Mouse (Mus musculus) mature B cell (primary cell): ENCODE data around the gene Tango2.

Source experiments
- in situ Hi-C: fragments of 300-500 bp; cut with MboI; formaldehyde crosslinking; loops from 2 replicates; pipeline ENCODE4 v1.14.3; 2019

The Tango2 gene

DNA sequence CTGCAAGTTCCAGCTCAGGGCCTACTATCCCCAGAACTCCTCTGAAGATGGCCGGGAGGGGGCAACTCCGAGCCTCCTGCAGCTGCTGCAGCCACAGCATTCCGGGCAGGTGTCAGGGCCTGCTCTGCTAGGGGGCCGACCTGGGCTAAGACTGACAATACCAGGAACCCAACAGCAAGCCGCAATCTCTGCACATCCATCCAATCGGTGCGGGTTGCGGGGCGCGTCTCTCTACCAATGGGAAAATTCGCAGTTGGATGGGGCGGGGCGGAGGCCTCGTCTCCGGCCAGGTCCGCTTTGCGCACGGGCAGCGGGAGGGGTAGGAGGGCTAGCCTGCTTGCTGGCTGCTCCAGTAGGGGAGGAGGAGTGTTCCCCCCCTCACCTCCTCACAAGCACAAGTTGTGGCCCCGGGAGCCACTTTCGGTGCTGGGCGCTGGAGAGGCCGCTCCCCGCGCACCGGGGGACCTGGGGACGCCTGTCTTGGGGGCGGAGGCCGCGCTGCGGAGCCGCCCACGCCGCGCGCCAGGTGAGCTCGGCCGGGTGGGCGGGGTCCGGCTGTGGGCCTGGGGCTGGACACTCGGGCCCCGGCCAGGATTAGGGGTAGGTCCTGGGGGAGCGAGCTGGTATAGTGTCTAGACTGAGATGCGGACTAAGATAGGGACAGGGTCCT lies at the start of gene Tango2, which contains the start of gene Arvcf:
TSS of gene Tango2 (minus strand) at position 173 of the 670 bp plus-strand sequence.
TSS of gene Arvcf (plus strand) at position 252 of the 670 bp plus-strand sequence.
- in situ Hi-C loops: no loop called here

DNA sequence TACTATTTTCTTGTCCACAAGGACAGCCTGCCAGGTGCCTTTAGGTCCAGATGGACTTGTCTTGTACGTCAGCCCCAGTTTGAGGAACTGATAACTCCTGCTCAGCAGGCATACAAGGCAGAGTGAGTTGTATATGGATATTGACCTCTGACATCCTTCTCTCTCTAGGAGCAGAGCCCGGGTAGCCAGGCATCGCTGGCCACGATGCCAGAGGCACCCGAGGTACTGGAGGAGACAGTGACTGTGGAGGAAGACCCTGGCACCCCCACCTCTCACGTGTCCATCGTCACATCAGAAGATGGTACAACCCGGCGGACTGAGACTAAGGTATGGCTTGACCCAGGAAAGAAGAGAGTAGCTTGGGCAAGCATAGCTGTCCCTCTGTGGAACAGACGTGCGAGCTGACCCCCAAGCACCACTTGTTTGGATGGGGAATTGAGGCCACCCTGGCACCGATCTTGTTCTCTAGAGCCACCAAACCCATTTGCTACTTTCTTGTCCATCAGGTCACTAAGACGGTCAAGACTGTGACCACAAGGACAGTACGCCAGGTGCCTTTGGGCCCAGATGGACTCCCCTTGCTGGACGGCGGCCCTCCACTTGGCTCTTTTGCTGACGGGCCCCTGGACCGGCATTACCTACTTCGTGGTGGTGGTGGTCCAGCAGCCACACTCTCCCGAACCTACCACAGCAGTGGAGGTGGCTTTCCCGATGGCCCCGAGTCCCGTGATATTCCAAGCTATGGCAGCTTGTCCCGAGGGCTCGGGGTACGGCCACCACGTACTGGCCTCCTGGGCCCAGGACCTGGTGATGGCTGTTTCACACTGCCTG lies 49.1 kb upstream of the Tango2 start:
- in situ Hi-C loops: no loop called here

DNA sequence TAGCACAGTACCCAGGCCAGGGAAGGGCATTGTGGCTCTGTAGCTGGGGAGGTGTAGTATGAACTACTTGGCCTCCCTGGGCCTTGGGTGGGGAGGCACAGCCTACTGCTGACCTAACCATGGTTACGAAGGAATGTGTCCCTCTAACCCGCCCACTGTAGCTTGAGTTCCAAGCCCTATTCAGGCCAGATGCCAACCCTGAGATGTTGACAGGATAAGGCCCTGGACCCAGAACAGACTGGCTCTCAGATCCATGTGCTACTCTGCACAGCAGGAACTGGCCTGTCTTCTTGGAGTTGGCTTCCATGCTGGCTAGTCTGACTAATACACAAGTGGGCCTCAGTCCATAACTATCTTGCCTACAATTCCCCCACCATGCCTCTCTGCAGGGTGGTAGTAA lies 48.3 kb upstream of the Tango2 start:
- in situ Hi-C loops: no loop called here

- in situ Hi-C loops: no loop called here
These were observed 47.7 kb upstream of the Tango2 start for GRCm38 (mm10) chr16:18395620-18396036.

DNA sequence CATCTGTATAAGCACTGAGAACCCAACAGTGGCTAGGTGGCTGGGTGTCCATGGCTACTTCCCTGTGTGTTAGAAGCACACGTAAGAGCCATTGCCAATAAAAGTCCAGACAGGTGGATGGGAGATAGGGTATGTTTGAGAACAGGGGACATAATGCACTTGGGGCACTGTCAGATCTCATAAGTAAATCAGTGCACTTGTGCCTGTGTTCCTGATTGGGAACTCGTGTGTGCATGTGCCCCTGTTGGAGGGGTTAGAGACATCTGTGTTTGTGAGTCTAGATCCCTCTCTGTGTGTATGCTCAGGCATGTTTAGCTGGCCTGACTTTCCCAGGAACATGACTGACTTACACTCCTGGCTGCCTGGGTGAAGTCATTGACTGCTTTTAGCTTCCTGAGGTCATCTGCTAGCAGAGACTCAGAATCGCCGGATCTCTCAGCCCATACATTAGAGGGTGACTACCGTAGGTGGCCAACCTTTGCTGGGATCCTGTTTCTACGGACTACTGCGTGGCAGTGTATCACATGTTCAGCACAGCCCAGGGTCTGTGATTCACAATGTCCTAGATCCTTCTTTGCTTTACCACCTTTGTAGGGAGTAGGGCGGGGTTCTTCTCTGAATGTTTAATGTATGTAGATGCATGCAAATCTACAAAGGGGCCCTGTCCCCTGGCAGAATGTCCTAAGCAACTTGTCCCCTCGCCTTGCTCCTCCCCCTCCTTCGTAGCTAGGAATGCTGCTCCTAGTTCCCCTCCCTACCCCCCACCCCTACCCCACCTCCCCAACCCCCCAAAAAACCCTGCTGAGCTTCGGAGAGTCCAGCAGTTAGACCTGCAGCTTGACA lies 47.1 kb upstream of the Tango2 start:
- in situ Hi-C loops: no loop called here

DNA sequence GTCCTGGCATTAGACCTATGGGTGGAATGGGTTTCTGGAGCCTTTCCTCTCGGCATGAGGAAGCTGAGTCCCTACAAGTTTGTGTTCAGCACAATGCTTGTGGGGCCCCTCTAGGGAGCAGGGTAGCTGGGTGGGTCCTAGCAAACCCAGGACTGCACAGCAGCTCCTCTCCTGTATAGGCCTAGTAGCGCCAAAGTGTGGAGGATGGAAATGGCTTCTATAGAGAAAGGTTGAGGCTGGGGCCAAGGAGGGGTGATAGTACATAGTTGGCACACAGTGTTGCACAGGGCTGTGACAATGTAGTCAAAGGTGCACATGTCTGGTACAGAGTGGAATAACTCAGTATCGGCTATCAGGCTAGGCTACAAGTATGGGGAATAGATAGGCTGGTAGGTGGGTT lies 46.2 kb upstream of the Tango2 start:
- in situ Hi-C loops: no loop called here

- in situ Hi-C loops: no loop called here
These were observed 45.7 kb upstream of the Tango2 start for GRCm38 (mm10) chr16:18393595-18393994.

DNA sequence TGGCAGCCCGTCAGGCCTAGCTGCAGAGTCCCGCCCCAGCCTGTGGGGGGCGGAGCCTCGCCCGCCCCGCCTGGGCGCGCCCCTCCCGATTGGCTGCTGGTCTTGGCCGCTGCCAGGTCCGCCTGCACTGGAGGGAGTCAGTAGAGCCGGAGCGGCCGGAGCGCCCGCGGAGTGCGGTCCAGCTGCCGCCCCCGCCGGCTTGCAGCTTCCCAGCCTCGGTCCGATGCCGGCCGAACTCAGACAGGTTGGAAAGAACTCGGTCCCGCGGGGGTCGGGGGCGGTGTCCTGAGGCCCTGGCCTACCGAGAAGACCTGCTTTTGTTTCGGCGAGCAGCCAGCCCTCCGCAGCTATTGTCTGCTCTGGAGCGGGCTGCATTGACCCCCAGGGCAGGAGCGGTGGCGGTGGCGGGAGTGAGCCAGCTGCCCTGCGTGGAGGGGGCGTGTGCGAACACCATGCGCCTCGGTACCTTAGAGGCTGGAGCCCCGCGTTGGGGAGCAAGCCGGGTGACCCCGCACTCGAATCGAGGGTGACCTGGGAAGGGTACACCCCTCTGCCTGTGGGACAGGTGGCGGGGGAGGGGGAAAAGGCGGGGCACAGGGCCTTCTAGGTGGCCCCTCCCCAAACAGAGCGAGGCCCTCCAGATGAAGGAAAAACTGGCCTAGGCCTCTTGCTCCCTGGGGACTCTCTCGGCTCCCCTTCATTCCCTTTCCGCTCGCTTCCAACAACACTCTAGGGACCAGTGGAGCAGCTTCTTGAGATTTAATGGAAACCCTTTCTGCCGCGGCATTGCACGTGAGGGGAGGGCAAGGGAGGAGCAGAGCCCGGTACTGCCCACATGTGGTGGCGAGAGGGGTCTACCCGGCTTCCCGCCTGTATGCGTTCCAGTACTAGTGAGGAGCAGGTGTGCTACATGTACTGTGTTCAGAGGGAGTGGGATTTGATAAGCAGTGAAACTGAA lies 44.8 kb upstream of the Tango2 start:
- in situ Hi-C loops: no loop called here

DNA sequence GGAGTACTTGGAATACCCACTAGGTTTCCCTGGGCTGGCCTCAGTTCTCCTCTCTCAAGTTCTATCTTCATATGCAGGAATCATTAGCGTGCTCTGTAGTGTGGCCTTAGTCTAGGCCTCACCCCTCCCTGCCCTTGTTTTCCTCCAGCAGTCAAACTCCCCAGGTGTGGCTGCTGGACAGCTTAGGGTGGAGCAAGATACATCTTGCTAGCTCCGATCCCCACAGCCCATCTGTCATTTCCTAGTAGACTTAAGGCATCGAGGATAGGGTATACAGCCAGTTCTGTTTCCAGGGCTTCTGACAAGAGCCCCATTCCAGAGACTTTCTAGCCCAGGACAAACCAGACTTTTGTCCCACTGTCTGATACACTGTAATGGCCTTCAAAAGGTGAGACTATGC lies 43.8 kb upstream of the Tango2 start:
- in situ Hi-C loops: no loop called here

DNA sequence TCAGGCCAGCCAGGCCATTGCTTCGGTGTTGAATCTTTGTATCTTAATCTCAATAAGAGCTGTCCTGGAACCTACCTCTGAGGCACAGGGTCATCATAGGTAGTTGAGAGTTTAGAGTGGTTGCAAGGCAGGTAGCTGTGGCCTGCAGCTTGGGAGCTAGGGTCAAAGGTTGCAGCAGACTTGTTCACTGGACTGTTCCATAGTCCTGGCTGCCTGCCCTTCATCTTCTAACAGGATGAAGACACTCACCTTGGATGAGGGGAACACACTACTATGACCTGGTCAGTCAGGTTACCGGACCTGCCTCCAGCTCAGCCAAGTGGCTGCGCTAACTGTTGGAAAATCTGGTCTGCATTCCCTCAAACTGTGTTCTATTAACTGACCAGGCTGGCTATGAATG lies 43.2 kb upstream of the Tango2 start:
- in situ Hi-C loops: no loop called here

- in situ Hi-C loops: no loop called here
These were observed 42.5 kb upstream of the Tango2 start for GRCm38 (mm10) chr16:18390399-18390798.

DNA sequence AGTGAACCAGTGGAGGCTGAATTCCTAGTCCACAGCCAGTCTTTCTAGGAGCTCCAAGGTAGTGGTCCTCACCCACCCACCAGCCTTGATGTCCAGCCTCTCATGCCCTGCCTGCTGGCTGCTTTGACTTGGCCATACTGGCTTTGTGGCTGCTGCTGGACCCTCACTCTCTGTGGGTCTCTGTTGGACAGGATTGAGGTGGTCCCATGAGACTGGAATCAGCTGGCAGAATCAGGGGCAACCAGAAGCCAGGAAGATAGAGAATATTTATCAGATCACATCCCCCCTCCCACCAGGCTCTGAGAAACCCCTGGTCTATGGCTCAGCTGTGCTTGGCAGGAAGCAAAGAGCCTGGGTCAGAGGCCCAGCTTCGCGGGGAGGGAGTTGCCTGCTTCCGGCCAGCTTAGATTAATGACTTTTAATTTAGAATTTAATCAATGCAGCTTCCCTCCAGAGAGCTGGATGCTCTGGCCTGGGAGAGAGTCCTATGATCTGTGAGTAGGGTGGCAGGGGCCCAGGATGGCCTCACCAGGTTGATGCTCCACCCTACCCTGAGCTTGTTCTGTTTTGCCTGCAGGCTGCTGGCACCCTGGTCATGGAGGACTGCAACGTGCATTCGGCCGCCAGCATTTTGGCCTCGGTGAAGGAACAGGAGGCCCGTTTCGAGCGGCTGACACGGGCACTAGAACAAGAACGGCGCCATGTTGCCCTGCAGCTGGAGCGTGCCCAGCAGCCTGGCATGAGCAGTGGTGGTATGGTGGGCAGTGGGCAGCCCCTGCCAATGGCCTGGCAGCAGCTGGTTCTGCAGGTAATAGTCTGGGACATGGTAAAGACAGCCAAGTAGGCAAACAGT lies 40.9 kb upstream of the Tango2 start:
- in situ Hi-C loops: no loop called here

- in situ Hi-C loops: no loop called here
These were observed 40.0 kb upstream of the Tango2 start for GRCm38 (mm10) chr16:18387704-18388582.

DNA sequence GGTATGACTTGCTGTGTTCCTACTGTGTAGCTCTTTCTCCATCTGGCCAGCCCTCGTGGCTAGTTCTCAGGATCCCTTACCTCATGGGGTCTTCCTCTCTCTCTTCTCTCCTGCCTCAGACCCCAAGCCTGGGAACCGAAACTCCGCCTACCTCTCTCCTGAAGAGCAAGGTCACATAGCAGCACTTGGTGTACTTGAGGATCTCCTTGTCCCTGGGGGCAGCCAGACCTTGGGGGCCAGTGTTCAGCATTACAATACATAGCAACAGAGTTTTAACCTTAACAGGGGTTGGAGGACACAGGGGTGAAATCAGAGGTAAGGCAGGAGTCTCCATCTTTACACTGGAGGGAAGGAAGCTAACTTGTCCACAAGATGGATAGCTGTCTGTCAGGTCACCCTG lies 39.1 kb upstream of the Tango2 start:
- in situ Hi-C loops: no loop called here

DNA sequence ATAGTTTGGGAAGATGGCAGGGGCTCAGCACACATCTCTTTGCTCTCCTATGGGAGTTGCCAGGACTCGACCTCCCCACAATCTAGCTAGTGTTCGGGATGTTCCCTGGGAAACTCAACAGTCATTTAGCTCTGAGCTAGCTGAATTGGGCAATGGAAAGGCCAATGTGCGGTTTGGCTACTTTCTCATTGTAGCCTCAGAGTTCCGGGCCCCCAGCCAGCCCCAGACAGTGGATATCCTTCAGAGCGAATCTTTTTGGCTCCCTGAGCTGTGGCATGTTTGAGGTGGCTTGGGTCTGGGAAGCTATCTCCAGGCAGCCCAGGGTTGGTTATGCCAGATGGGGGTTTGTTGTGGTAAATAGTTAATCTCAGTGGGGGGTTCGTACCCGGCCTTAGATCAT lies 38.5 kb upstream of the Tango2 start:
- in situ Hi-C loops: no loop called here

GRCm38 (mm10) chr16:18385411-18385810 lies 37.5 kb upstream of the Tango2 start:
- in situ Hi-C loops: no loop called here

- in situ Hi-C loops: no loop called here
These were observed 36.8 kb upstream of the Tango2 start for GRCm38 (mm10) chr16:18384659-18385058.

DNA sequence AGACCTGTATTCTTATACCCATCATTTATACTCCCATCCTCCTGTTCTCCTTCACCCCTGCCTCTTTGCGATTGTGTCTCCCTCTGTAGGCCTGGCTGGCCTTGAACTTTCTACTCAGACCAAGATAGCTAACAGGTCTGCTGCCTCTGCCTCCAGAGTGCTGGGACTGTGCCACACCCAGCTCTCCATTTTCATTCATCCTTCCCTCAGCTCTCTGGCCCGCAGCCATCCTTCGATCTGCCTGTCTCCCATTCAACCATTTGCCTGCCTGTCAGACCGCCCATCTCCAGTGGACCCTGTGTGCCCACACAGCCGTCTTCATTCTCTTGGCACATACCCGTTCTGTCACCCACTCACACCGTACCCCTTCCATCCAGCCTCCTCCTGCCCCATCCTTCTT lies 36.3 kb upstream of the Tango2 start:
- in situ Hi-C loops: no loop called here

GRCm38 (mm10) chr16:18383756-18384155 lies 35.9 kb upstream of the Tango2 start:
- in situ Hi-C loops: no loop called here
